Mouse (Mus musculus) midbrain, embryonic 15.5 days (tissue): ENCODE measurements around the gene Nyap1. TPM values are rescaled to one million over a fixed set of nuclear protein-coding genes. Genes with fewer than 3 reads are reported as not detected.
"Not testable (repeated sequence)": the region's sequence is repeated elsewhere in the genome, so short reads cannot be mapped to it uniquely, and the experiment has no call there.

ENCODE experiments used
- ATAC-seq: fragments of 200-750 bp; cut with Nextera tagmentation; replicated peaks from 2 replicates; pipeline ENCODE4 v1.8.0; 2017; ENCODE audit warnings: moderate TSS enrichment
- H3K27ac ChIP-seq: fragments of 300-500 bp; sonication (generic); 2 replicates; pipeline ENCODE4 v1.5.1; 2015; ENCODE audit warnings: mild to moderate bottlenecking, inconsistent platforms
- H3K27me3 ChIP-seq: fragments of 300-500 bp; sonication (generic); replicated peaks from 2 replicates; pipeline ENCODE4 v1.6.1; 2015; ENCODE audit warnings: inconsistent platforms
- H3K36me3 ChIP-seq: fragments of 300-500 bp; sonication (generic); replicated peaks from 2 replicates; pipeline ENCODE4 v1.6.1; 2015; ENCODE audit warnings: inconsistent platforms
- H3K4me1 ChIP-seq: fragments of 300-500 bp; sonication (generic); 2 replicates; pipeline ENCODE4 v1.6.1; 2015; ENCODE audit warnings: inconsistent platforms
- H3K4me2 ChIP-seq: fragments of 300-500 bp; sonication (generic); 2 replicates; pipeline ENCODE4 v1.6.1; 2015; ENCODE audit warnings: inconsistent platforms, mild to moderate bottlenecking, moderate library complexity
- H3K4me3 ChIP-seq: fragments of 300-500 bp; sonication (generic); 2 replicates; pipeline ENCODE4 v1.5.1; 2015; ENCODE audit warnings: mild to moderate bottlenecking, inconsistent platforms
- H3K9ac ChIP-seq: fragments of 300-500 bp; sonication (generic); 2 replicates; pipeline ENCODE4 v1.6.1; 2015; ENCODE audit warnings: mild to moderate bottlenecking, inconsistent platforms
- H3K9me3 ChIP-seq: fragments of 300-500 bp; sonication (generic); 2 replicates; pipeline ENCODE4 v1.6.1; 2016; ENCODE audit warnings: inconsistent platforms
- whole genome bisulfite sequencing: fragments of 180-500 bp; shearing (Covaris S2); methylation state at CpG from one replicate; pipeline ENCODE4 v1.1.7; 2015; ENCODE audit warnings: mixed read lengths; 5-methylcytosine and 5-hydroxymethylcytosine counted together
- polyA plus RNA-seq: library from polyadenylated mRNA; unstranded; fragments of >200 nt; fragmentation: Nextera tagmentation; extraction: Ambion mirVana; gene quantifications from 2 replicates; pipeline ENCODE4 v1.2.1, GENCODE M21; 2015

The Nyap1 gene
- polyA plus RNA-seq, 1 experiment from 2014 or later, result 61.2 TPM

DNA sequence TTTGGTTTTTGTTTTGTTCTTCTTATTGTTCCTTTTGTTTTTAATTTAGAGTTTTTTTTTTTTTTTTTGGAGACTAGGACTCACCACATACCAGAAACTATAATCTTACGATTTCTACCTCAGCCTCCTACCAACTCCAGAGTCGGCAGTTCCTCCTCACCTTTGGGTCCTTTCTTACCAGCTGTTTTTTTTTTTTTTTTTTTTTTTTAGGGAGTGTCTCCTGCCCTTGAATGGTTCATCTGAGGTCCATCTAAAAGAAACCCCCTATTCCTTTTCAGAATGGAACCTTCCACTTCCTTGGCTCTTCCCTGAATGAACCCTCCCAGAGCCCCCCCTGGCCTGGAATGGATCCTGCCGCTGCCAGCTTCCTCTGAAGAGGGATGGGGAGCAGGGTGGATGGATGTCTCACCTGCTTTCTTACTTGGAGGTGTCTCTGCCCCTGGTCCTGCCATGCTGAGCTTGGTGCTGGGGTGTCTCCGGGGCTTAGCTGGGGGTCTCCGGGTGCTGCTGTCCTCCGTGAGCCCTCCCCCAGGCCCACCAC, 3.9 kb downstream of the Nyap1 start:
- H3K4me3 ChIP-seq, result peak overlapping the region; percentile 76; the same call in 1 of the 2 replicates
- H3K9me3 ChIP-seq, result no peaks in the 10 kb centered on the region
- H3K27me3 ChIP-seq, result no peaks in the 10 kb centered on the region
- peaks cover 11% of the 10 kb centered on the region for H3K36me3 ChIP-seq
- ATAC-seq, result no peak
- peak overlapping the region; percentile 92 for H3K4me2 ChIP-seq
- peaks cover 71% of the 10 kb centered on the region for H3K4me1 ChIP-seq
- whole genome bisulfite sequencing, result 81% methylated on average over 6 of the region's 6 CpGs
- H3K27ac ChIP-seq, result peak overlapping the region; percentile 87
- peak overlapping the region; percentile 82; the same call in 1 of the 2 replicates for H3K9ac ChIP-seq

DNA sequence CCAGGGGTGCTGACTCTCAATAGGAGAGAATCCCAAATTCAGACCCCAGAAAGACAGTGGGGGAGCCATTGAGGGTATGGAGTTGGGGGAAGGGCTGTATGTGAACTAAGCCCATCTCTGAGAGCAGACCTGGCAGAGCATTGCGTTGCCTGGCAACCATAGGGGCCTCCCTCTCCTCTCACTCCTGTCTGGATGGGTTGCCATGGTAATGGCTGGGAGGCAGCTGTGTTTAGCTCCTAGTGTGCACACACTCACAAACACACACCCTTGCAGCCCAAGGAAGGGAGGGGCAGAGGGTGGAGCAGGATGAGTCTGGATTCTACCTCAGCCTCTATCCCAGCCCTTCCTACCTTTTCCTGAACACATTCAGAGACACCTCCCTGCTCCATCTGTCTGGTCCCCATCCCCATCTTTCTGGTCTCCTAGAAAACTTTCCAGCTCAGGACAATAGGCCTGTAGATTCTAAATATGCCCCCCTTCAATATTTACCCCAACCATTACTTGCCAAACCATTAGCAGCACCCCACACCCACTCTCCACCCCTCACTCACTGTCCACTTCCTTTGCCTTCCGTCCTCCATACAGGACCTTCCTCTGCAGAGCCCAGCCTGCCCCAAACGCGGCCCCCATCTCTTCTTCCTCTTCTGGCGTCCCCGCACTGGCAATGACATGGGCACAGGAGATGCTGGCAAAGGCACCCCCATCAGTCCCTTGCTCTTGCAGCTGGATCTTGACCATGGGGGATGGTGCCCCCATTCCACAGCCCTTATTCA, 6.9 kb downstream of the Nyap1 start:
- Histone ChIP-seq H3K9me3 (no peaks in the 10 kb centered on the region), H3K9ac (peak overlapping the region; percentile 45), H3K36me3 (peaks cover 26% of the 10 kb centered on the region), H3K4me1 (peaks cover 65% of the 10 kb centered on the region), H3K27ac (peak overlapping the region; percentile 97), H3K4me2 (peak overlapping the region; percentile 59), H3K4me3 (peak overlapping the region; percentile 36), H3K27me3 (no peaks in the 10 kb centered on the region)
- 31% methylated on average over 6 of the region's 6 CpGs for WGBS
- peak; percentile 96 for ATAC-seq

DNA sequence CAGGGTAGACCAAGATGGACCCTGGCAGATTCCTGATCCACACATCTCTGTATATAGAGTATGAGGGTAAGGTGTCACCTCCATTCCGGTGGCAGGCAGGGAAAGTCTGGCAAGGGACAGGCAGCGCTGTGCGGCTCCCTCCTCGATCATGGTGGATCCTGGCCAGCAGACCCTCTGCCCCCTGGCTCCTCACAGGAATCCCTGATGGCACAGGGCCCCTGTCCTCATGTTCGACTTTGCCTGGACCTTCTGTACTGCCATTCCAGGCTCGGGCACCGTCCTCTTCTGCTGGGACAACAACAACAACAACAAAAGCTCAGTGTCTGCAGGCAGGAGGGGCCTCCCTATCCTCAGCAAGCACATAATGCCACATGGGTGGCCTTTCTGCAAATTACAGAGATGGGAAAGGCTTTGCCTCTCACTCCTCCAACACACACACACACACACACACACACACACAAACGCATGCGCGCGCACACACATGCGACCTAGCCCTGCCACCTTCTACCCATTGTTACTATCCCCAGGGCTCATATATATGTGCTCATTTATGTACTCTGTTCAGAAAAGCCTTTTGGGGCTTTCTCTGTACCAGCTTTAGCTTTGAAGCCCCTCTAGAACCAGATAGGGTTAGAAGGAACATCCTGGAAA, 7.6 kb downstream of the Nyap1 start:
- Histone ChIP-seq H3K36me3 (peaks cover 26% of the 10 kb centered on the region), H3K9ac (peak overlapping the region; percentile 45), H3K9me3 (no peaks in the 10 kb centered on the region), H3K27me3 (no peaks in the 10 kb centered on the region), H3K4me2 (peak overlapping the region; percentile 59), H3K4me1 (peaks cover 58% of the 10 kb centered on the region), H3K4me3 (peak overlapping the region; percentile 36), H3K27ac (peak overlapping the region; percentile 97)
- peak; percentile 71 for ATAC-seq
- 13% methylated on average over 12 of the region's 12 CpGs for WGBS

DNA sequence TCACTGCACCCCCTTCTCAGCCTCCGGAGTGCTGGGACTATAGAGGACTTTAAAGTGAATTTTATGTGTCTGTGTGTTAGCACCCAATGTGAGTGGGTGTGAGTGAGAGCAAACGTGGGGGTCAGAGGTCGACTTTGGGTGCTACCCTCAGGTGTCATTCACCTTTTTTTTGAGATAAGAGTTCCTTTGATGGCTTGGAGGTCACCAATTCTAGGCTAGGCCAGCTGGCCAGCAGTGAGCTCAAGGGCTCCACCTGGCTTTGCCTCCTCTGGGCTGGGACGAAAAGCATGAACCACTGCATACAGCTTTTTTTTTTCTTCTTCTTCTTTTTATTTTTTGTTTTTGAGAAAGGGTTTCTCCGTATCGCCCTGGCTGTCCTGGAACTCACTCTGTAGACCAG, 14.6 kb downstream of the Nyap1 start:
- no peak overlapping the region for H3K9ac ChIP-seq
- no peak overlapping the region for H3K27ac ChIP-seq
- peaks cover 8% of the 10 kb centered on the region; the same call in 1 of the 2 replicates for H3K36me3 ChIP-seq
- H3K4me1 ChIP-seq, result peaks cover 5% of the 10 kb centered on the region
- H3K27me3 ChIP-seq, result no peaks in the 10 kb centered on the region
- H3K9me3 ChIP-seq, result no peaks in the 10 kb centered on the region
- H3K4me2 ChIP-seq, result no peak overlapping the region
- WGBS, result 79% methylated on average over 6 of the region's 6 CpGs
- no peak for ATAC-seq
- H3K4me3 ChIP-seq, result no peak overlapping the region

DNA sequence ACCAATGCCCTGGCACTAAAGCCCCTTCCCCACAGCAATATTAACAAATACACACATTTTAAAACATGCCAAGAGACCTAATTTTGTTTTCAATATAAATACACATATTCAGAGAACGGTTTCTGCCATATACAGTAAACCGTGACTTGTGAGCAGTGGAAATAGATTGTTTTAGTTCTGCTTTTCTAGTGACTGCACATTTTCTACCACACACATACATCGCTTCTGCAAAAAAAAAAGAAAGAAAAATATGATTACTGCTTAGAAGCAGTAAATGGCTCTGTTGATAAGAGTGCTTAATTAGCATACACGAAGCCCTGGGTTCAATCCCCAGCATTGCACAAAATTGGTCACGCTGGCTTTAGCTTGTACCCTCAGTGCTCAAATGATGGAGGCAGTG, 17.6 kb downstream of the Nyap1 start:
- no peaks in the 10 kb centered on the region for H3K27me3 ChIP-seq
- ATAC-seq, result no peak
- no peak overlapping the region for H3K27ac ChIP-seq
- no peaks in the 10 kb centered on the region for H3K4me1 ChIP-seq
- H3K9me3 ChIP-seq, result no peaks in the 10 kb centered on the region
- no peaks in the 10 kb centered on the region for H3K36me3 ChIP-seq
- H3K9ac ChIP-seq, result no peak overlapping the region
- H3K4me3 ChIP-seq, result no peak overlapping the region
- no peak overlapping the region for H3K4me2 ChIP-seq
- WGBS, result 86% methylated on average over 5 of the region's 5 CpGs

DNA sequence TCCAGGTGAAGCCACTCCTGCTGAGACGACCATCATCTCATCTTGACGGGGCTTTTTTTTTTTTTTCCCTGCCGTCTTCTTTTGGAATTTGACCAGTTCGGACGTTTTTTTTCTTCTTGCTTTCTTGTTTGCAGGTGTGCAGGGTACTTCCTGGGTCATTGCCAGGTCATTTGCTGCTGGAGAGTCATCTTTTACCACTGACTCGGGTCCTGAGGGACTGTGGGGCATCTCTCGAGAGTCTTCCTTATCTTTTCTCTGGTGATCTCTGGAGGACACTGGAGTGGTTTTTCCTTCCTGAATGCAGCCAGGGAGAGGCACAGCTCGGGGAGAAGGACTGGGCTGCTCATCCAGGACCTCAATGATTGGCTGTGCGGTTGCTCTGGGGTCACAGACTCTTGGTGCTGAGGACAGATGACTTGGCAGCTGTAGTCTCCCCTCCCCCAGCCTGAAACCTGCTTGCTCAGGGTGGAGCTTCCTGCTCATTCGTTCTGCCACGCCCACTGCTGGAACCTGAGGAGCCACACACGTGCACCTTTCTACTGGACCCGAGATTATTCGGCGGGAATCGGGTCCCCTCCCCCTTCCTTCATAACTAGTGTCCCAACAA, 20.7 kb downstream of the Nyap1 start:
- H3K4me3 ChIP-seq, H3K27me3 ChIP-seq, H3K9ac ChIP-seq, ATAC-seq, H3K4me1 ChIP-seq, H3K36me3 ChIP-seq, H3K9me3 ChIP-seq, H3K27ac ChIP-seq: not testable (repeated sequence)
- 0 out of 2 replicates have a peak overlapping the region, but pooled peaks have one; percentile 15 for H3K4me2 ChIP-seq
- WGBS, result 33% methylated on average over 10 of the region's 16 CpGs

DNA sequence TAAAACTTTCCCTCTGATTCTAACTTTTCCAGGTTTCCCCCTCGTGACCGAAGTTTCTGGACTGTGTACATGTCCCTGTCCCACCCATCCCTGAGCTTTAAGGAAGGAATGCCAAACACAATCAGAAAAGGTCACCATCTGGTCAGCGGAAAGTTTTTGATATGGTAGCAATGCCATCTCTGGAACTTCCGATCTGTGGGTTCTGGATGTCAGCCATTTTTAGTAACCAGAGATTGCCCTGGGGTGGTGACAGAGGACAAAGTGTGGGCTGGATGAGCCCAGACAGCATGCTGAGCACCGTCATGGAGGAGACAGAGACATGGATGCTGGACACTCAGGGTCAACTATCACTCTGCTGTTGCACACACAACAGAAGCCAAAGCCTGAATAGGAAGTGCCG, 22.3 kb downstream of the Nyap1 start:
- WGBS, result 89% methylated on average over 6 of the region's 6 CpGs

DNA sequence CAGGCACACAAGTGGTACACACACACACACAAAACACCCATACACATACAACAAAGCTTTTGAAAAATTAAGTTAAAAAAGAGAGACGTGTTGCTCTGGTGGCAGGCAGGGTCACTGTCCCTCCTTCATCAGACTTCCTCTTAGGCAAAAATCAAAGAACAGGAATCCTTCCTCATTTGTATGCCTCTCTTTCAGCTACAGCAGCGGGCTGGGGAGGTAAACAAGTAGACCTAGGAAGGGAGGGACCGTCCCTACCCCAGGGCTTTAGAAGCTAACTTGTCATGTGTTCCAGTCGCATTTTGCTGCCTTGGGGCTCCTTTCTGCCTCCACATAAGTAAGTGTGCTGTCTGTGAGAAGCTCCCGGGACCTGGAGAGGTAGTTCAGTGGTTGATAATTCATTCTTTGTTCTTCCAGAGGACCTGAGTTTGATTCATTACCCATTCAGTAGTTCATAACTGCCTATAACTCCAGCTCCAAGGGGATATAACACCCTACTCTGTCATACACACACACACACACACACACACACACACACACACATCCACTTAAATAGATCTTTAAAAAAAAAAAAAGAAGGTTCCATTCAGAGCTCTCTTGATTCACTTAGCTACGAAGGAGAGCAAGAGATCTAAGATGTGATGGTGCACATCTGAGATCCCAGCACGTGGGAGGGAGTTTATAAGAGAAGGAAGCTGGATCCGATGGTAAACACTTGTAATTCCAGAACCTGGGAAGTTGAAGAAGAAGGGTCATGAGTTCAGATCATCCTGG, 23.2 kb downstream of the Nyap1 start:
- Histone ChIP-seq H3K9ac (no peak overlapping the region), H3K4me3 (no peak overlapping the region), H3K27ac (no peak overlapping the region), H3K4me1 (no peaks in the 10 kb centered on the region), H3K36me3 (no peaks in the 10 kb centered on the region), H3K9me3 (no peaks in the 10 kb centered on the region), H3K4me2 (no peak overlapping the region), H3K27me3 (no peaks in the 10 kb centered on the region)
- WGBS, result 63% methylated on average over 8 of the region's 8 CpGs
- ATAC-seq, result no peak

More for the DNA sequence above, 22.3 kb downstream of the Nyap1 start:
- H3K4me3 ChIP-seq, result no peak overlapping the region
- no peaks in the 10 kb centered on the region for H3K9me3 ChIP-seq
- no peaks in the 10 kb centered on the region for H3K36me3 ChIP-seq
- no peaks in the 10 kb centered on the region for H3K27me3 ChIP-seq
- no peak overlapping the region for H3K27ac ChIP-seq
- H3K9ac ChIP-seq, result no peak overlapping the region
- no peak overlapping the region for H3K4me2 ChIP-seq
- no peaks in the 10 kb centered on the region for H3K4me1 ChIP-seq
- no peak for ATAC-seq

DNA sequence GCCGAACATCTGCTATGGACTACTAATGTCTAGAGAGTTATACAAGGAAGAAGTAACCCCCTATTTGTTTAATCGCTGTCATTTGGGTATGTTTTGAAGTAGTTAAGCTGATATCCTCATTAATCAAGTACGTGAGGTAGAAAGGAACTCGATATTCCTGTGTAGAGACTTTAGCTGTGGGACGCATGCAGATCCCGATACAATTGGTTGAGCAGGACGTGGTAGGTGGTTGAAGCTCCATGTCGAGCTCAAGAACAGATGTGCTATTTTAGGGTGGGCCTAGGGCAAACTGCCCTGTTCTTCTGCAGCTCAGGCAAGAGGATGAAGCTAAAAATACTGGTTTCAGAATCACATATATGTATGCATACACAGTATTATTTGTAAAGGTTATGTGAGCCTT, 25.7 kb downstream of the Nyap1 start:
- whole genome bisulfite sequencing, result 81% methylated on average over 8 of the region's 8 CpGs
- Histone ChIP-seq H3K4me2 (no peak overlapping the region), H3K9ac (no peak overlapping the region), H3K27ac (no peak overlapping the region), H3K36me3 (no peaks in the 10 kb centered on the region), H3K4me3 (no peak overlapping the region), H3K27me3 (no peaks in the 10 kb centered on the region), H3K4me1 (no peaks in the 10 kb centered on the region), H3K9me3 (no peaks in the 10 kb centered on the region)
- no peak for ATAC-seq

DNA sequence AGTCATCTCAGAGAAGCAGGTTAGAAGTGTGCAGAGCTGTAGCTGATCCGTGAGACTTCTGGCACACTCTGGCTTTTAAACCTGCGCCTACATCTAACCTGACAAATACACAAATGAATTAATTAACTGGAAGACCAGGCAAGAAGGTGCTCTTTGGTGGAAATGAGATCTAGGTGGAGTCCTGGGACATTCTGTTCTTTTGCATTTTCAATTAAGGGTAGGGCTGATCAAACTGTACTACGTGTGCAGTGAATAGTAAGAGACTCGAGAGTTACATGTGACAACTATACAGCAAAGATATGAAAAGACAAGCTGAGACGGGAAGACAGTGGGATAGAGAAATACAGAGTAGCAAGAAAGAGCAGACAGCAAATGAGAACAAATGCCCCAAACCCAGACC, 28.0 kb downstream of the Nyap1 start:
- ATAC-seq, result no peak
- 80% methylated on average over 5 of the region's 5 CpGs for WGBS

DNA sequence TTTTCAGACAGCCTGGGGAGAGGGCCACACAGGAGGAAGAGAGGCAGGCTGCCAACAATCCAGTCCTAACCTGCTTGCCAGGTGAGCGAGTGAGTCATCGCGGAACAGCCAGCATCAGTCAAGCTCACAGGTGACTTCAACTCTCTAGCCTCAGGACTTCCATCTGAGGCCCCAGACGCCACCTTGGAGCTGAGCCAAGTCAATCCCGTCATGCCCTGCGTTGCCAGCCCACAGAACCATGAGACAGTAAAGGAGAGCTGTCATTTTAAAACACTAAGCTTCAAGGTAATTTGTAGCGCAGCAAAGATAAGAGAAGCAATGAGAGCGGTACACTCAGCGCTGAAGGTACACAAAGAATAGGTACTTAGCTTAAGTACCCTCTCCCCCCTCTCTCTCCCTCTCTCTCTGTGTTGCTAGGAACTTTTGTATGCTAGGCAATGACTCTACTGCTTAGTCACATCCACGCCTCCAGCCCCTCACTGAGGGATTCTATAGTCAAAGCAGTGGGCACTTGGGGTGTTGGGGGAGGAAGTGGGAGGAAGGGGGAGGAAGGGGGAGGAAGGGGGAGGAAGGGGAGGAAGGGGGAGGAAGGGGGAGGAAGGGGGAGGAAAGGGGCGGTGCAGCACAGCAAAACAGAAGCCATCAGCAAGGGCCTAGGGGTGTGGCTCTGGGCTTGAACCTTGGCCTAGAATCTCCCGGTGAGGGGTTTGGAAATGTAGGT, 34.3 kb downstream of the Nyap1 start:
- no peak for ATAC-seq
- 47% methylated on average over 12 of the region's 12 CpGs for WGBS
- Histone ChIP-seq H3K4me2 (peak overlapping the region; percentile 17; the same call in 1 of the 2 replicates), H3K4me1 (peaks cover 8% of the 10 kb centered on the region), H3K36me3 (no peaks in the 10 kb centered on the region), H3K9ac (no peak overlapping the region), H3K27ac (no peak overlapping the region), H3K27me3 (no peaks in the 10 kb centered on the region), H3K9me3 (no peaks in the 10 kb centered on the region), H3K4me3 (no peak overlapping the region)

More for the DNA sequence above, 28.0 kb downstream of the Nyap1 start:
- Histone ChIP-seq H3K36me3 (no peaks in the 10 kb centered on the region), H3K9me3 (no peaks in the 10 kb centered on the region), H3K27me3 (no peaks in the 10 kb centered on the region), H3K4me2 (no peak overlapping the region), H3K9ac (no peak overlapping the region), H3K4me1 (no peaks in the 10 kb centered on the region), H3K27ac (no peak overlapping the region), H3K4me3 (no peak overlapping the region)
